Comparison of ENCODE assay signal across 22 mouse cellular contexts in the genomic region with DNA sequence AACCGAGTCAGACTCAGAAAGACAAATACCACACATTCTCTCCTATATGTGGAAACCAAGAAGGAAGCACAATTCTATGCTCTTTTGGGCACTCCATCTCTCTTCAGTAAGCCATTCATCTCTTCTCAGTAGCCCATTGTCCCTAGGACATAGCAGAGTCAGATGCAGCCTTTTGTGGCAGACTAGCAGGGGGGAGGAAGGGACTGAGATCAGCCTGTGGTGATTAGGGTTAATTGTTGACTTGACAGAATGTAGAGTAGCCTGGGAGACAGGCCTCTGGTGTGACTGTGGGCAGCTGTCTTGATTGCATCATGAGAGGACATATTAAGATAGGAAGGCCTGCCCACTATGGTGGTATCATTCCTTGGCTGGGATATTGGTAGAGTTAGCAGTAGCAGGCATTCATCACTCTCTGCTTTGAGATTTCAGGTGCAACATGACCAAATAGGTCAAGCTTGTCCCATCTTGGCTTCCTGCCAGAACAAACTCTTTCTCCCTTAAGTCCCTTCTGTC. TPM values are rescaled to one million over a fixed set of nuclear protein-coding genes. Genes with fewer than 3 reads are reported as not detected.
A peak's percentile ranks its signal among the peaks of the same experiment; 100 is the strongest.
DNase-seq lines count a peak whose midpoint lies in the region; ATAC-seq lines count a peak whose summit lies in the region.
"Had no signal": no experiment of that assay in that cellular context is flagged by ENCODE, and none has a peak within 500 bp of the region (broad histone marks: within the 10 kb centered on the region; RNA-seq: fewer than 3 reads in every experiment).

No protein-coding gene starts in this region.

- H3K27me3 ChIP-seq in hindbrain, embryonic 11.5 days (ENCODE audit: control insufficient read depth, insufficient read depth, low read length), result no peaks in the 10 kb centered on the region
- H3K27me3 ChIP-seq in hindbrain, embryonic 14.5 days (ENCODE audit: control insufficient read depth, insufficient read depth, low read length), result no peaks in the 10 kb centered on the region
- no peaks in the 10 kb centered on the region for H3K27me3 ChIP-seq in forebrain, embryonic 16.5 days (replicated peaks; ENCODE audit: control insufficient read depth, insufficient read depth, low read length)
- H3K27me3 ChIP-seq: embryonic facial prominence, embryonic 15.5 days; heart, embryonic 13.5 days; hindbrain, embryonic 15.5 days had no signal

- peak; percentile 2 for DNase-seq in hindbrain, embryonic 11.5 days (ENCODE audit: low spot score)
- DNase-seq in hindbrain, embryonic 14.5 days (ENCODE audit: low spot score), result no peak
- peak; percentile 60 for DNase-seq in MN1 (ENCODE audit: low spot score)
- DNase-seq in brain, adult 2 months (ENCODE audit: low read depth, low spot score), result peak; percentile 73
- no peak for DNase-seq in lung, postnatal 36 days
- DNase-seq: adrenal gland, adult 8-10 months; adrenal gland, postnatal 36 days; cerebellum, adult 11 months; cerebellum, adult 8-10 months; cerebellum, postnatal 14 days; embryo, embryonic 11 days; gastrocnemius, postnatal 36 days; heart, adult 11 months had no signal

- no peak for ATAC-seq in hindbrain, embryonic 11.5 days (ENCODE audit: low FRiP score)
- no peak for ATAC-seq in hindbrain, embryonic 14.5 days (ENCODE audit: low FRiP score)
- ATAC-seq in forebrain, embryonic 16.5 days, result no peak
- ATAC-seq: forebrain, embryonic 14.5 days; intestine, postnatal 0 days had no signal

- H3K9me3 ChIP-seq in hindbrain, embryonic 11.5 days (ENCODE audit: control insufficient read depth, low read length), result no peaks in the 10 kb centered on the region
- no peaks in the 10 kb centered on the region for H3K9me3 ChIP-seq in hindbrain, embryonic 14.5 days (ENCODE audit: control insufficient read depth, low read length)
- no peaks in the 10 kb centered on the region for H3K9me3 ChIP-seq in forebrain, embryonic 16.5 days (ENCODE audit: control insufficient read depth, low read length)
- H3K9me3 ChIP-seq: embryonic facial prominence, embryonic 15.5 days; forebrain, embryonic 10.5 days; G1E; heart, embryonic 13.5 days; hindbrain, embryonic 15.5 days had no signal

- no peak overlapping the region for H3K9ac ChIP-seq in hindbrain, embryonic 11.5 days (ENCODE audit: low read depth, low read length)
- no peak overlapping the region for H3K9ac ChIP-seq in hindbrain, embryonic 14.5 days
- H3K9ac ChIP-seq in forebrain, embryonic 16.5 days (replicated peaks; ENCODE audit: low read depth, low read length), result no peak overlapping the region
- H3K9ac ChIP-seq: embryonic facial prominence, embryonic 15.5 days; heart, embryonic 13.5 days; hindbrain, embryonic 15.5 days had no signal

- no peaks in the 10 kb centered on the region; the same call in 1 of the 2 replicates for H3K4me1 ChIP-seq in hindbrain, embryonic 11.5 days (replicated peaks; ENCODE audit: control insufficient read depth, insufficient read depth, low read length)
- H3K4me1 ChIP-seq in hindbrain, embryonic 14.5 days (replicated peaks; ENCODE audit: control insufficient read depth, insufficient read depth, low read length), result no peaks in the 10 kb centered on the region
- 0 out of 2 replicates have a peak, but pooled peaks cover 7% of the 10 kb centered on the region for H3K4me1 ChIP-seq in forebrain, embryonic 16.5 days (replicated peaks; ENCODE audit: control insufficient read depth, insufficient read depth, low read length)
- H3K4me1 ChIP-seq: hindbrain, embryonic 15.5 days had no signal

- H3K27ac ChIP-seq in hindbrain, embryonic 11.5 days (ENCODE audit: low read depth, low read length), result no peak overlapping the region
- no peak overlapping the region for H3K27ac ChIP-seq in hindbrain, embryonic 14.5 days
- no peak overlapping the region for H3K27ac ChIP-seq in forebrain, embryonic 16.5 days (ENCODE audit: low read length)
- H3K27ac ChIP-seq: embryonic facial prominence, embryonic 15.5 days; forebrain, embryonic 10.5 days; heart, embryonic 13.5 days; hindbrain, embryonic 15.5 days had no signal

- no peak overlapping the region for H3K4me2 ChIP-seq in hindbrain, embryonic 11.5 days (replicated peaks; ENCODE audit: low read depth, low read length)
- H3K4me2 ChIP-seq in hindbrain, embryonic 14.5 days (replicated peaks), result no peak overlapping the region
- no peak overlapping the region for H3K4me2 ChIP-seq in forebrain, embryonic 16.5 days (ENCODE audit: low read length)
- H3K4me2 ChIP-seq: embryonic facial prominence, embryonic 15.5 days; heart, embryonic 13.5 days; hindbrain, embryonic 15.5 days had no signal

- no peak overlapping the region for H3K4me3 ChIP-seq in hindbrain, embryonic 11.5 days (ENCODE audit: low read depth, low read length)
- H3K4me3 ChIP-seq in hindbrain, embryonic 14.5 days (replicated peaks; ENCODE audit: low read length), result no peak overlapping the region
- H3K4me3 ChIP-seq in forebrain, embryonic 16.5 days (replicated peaks; ENCODE audit: low read length), result no peak overlapping the region
- H3K4me3 ChIP-seq: embryonic facial prominence, embryonic 15.5 days; erythroblast, embryonic 14.5 days; forebrain, embryonic 10.5 days; heart, embryonic 13.5 days; hindbrain, embryonic 15.5 days had no signal

- H3K36me3 ChIP-seq in hindbrain, embryonic 11.5 days (ENCODE audit: control insufficient read depth, insufficient read depth, low read length), result no peaks in the 10 kb centered on the region
- no peaks in the 10 kb centered on the region for H3K36me3 ChIP-seq in hindbrain, embryonic 14.5 days (replicated peaks; ENCODE audit: control insufficient read depth, insufficient read depth)
- no peaks in the 10 kb centered on the region for H3K36me3 ChIP-seq in forebrain, embryonic 16.5 days (ENCODE audit: control insufficient read depth, insufficient read depth)
- H3K36me3 ChIP-seq: embryonic facial prominence, embryonic 15.5 days; forebrain, embryonic 10.5 days; G1E; heart, embryonic 13.5 days; hindbrain, embryonic 15.5 days had no signal

- WGBS in hindbrain, embryonic 11.5 days, result 57% methylated on average over 1 of the region's 1 CpGs
- WGBS in hindbrain, embryonic 14.5 days, result 20% methylated on average over 1 of the region's 1 CpGs
- 55% methylated on average over 1 of the region's 1 CpGs for WGBS in forebrain, embryonic 16.5 days

RNA-seq across cellular contexts. Expression of a gene that starts 13.5 kb away (rescaled TPM):
- polyA plus RNA-seq in hindbrain, embryonic 11.5 days (2014; fragmentation: Nextera tagmentation; extraction: Ambion mirVana), result 44.3 and 46.9 TPM in 2 replicates
- 57.6 and 62.4 TPM in 2 replicates for polyA plus RNA-seq in hindbrain, embryonic 14.5 days (2014; fragmentation: Nextera tagmentation; extraction: Ambion mirVana)
- 60.9 and 63.5 TPM in 2 replicates for polyA plus RNA-seq in forebrain, embryonic 16.5 days (2015; fragmentation: Nextera tagmentation; extraction: Ambion mirVana)

RNA-seq across cellular contexts. Expression of a gene that starts 37.9 kb away (rescaled TPM):
- polyA plus RNA-seq in hindbrain, embryonic 11.5 days (2014; fragmentation: Nextera tagmentation; extraction: Ambion mirVana), result 27.1 and 30.0 TPM in 2 replicates
- polyA plus RNA-seq in hindbrain, embryonic 14.5 days (2014; fragmentation: Nextera tagmentation; extraction: Ambion mirVana), result 45.2 and 45.6 TPM in 2 replicates
- 58.8 and 67.1 TPM in 2 replicates for polyA plus RNA-seq in forebrain, embryonic 16.5 days (2015; fragmentation: Nextera tagmentation; extraction: Ambion mirVana)

Comparison
In these comparisons a context has a peak if more than half of its experiments do, and no peak if none do; other contexts are left out.
1. DNase-seq: peak in hindbrain, embryonic 11.5 days (single experiment), MN1 (single experiment) and brain, adult 2 months (single experiment); none in hindbrain, embryonic 14.5 days (single experiment) and lung, postnatal 36 days (single experiment).